Mouse (Mus musculus) limb, embryonic 12.5 days (tissue): ENCODE results near the gene Lrmda. TPM values are rescaled to one million over a fixed set of nuclear protein-coding genes. Genes with fewer than 3 reads are reported as not detected.

ENCODE experiments used
- ATAC-seq: fragments of 200-750 bp; cut with Nextera tagmentation; 2 replicates; pipeline ENCODE4 v1.8.0; 2017; ENCODE audit warnings: low read depth, moderate TSS enrichment; ENCODE audit not compliant: insufficient number of reproducible peaks, insufficient read depth, low FRiP score, low TSS enrichment
- H3K27ac ChIP-seq: fragments of 300-500 bp; sonication (generic); 2 replicates; pipeline ENCODE4 v1.5.1; 2016; ENCODE audit warnings: mild to moderate bottlenecking, moderate library complexity
- H3K27me3 ChIP-seq: fragments of 300-500 bp; sonication (generic); 2 replicates; pipeline ENCODE4 v1.6.1; 2016; ENCODE audit warnings: mild to moderate bottlenecking, moderate library complexity
- H3K36me3 ChIP-seq: fragments of 300-500 bp; sonication (generic); 2 replicates; pipeline ENCODE4 v1.6.1; 2016; ENCODE audit warnings: mild to moderate bottlenecking, moderate library complexity
- H3K4me1 ChIP-seq: fragments of 300-500 bp; sonication (generic); replicated peaks from 2 replicates; pipeline ENCODE4 v1.6.1; 2016
- H3K4me2 ChIP-seq: fragments of 300-500 bp; sonication (generic); 2 replicates; pipeline ENCODE4 v1.6.1; 2016; ENCODE audit warnings: mild to moderate bottlenecking, moderate library complexity
- H3K4me3 ChIP-seq: fragments of 300-500 bp; sonication (generic); replicated peaks from 2 replicates; pipeline ENCODE4 v1.5.1; 2016; ENCODE audit warnings: mild to moderate bottlenecking
- H3K9ac ChIP-seq: fragments of 300-500 bp; sonication (generic); replicated peaks from 2 replicates; pipeline ENCODE4 v1.6.1; 2016; ENCODE audit warnings: mild to moderate bottlenecking, moderate library complexity
- H3K9me3 ChIP-seq: fragments of 300-500 bp; sonication (generic); 2 replicates; pipeline ENCODE4 v1.6.1; 2016; ENCODE audit warnings: mild to moderate bottlenecking, moderate library complexity
- WGBS: fragments of 180-500 bp; shearing (Covaris S2); methylation state at CpG from one replicate; pipeline ENCODE4 v1.1.7; 2016; 5-methylcytosine and 5-hydroxymethylcytosine counted together
- polyA plus RNA-seq: library from polyadenylated mRNA; unstranded; fragments of >200 nt; fragmentation: Nextera tagmentation; extraction: Ambion mirVana; gene quantifications from 2 replicates; pipeline ENCODE4 v1.2.1, GENCODE M21; 2016

The Lrmda gene
- polyA plus RNA-seq, 1 experiment from 2014 or later = 0.41 TPM

- no peak overlapping the region for H3K4me3 ChIP-seq
- no peak overlapping the region for H3K27ac ChIP-seq
- no peaks in the 10 kb centered on the region for H3K9me3 ChIP-seq
- H3K27me3 ChIP-seq = peaks cover 11% of the 10 kb centered on the region; the same call in 1 of the 2 replicates
- 59% methylated on average over 6 of the region's 6 CpGs for WGBS
- no peak for ATAC-seq
- H3K4me1 ChIP-seq = no peaks in the 10 kb centered on the region
- H3K36me3 ChIP-seq = no peaks in the 10 kb centered on the region
- H3K9ac ChIP-seq = no peak overlapping the region
- no peak overlapping the region for H3K4me2 ChIP-seq
These were observed 649.2 kb downstream of the Lrmda start for GRCm38 (mm10) chr14:22668711-22669110.

GRCm38 (mm10) chr14:22673581-22673980 lies 654.1 kb downstream of the Lrmda start:
- 39% methylated on average over 5 of the region's 5 CpGs for WGBS

GRCm38 (mm10) chr14:22679008-22679704 lies 659.6 kb downstream of the Lrmda start:
- Histone ChIP-seq H3K4me1 (peaks cover 9% of the 10 kb centered on the region; the same call in 1 of the 2 replicates), H3K27me3 (no peaks in the 10 kb centered on the region), H3K9ac (no peak overlapping the region), H3K36me3 (no peaks in the 10 kb centered on the region), H3K4me2 (no peak overlapping the region), H3K27ac (no peak overlapping the region), H3K9me3 (no peaks in the 10 kb centered on the region), H3K4me3 (no peak overlapping the region)
- 75% methylated on average over 5 of the region's 5 CpGs for WGBS
- no peak for ATAC-seq

More at GRCm38 (mm10) chr14:22673581-22673980, 654.1 kb downstream of the Lrmda start:
- H3K27me3 ChIP-seq = 0 out of 2 replicates have a peak, but pooled peaks cover 3% of the 10 kb centered on the region
- no peak overlapping the region for H3K4me3 ChIP-seq
- no peak overlapping the region for H3K27ac ChIP-seq
- no peak overlapping the region for H3K4me2 ChIP-seq
- no peak for ATAC-seq
- no peaks in the 10 kb centered on the region for H3K4me1 ChIP-seq
- H3K9ac ChIP-seq = no peak overlapping the region
- no peaks in the 10 kb centered on the region for H3K9me3 ChIP-seq
- H3K36me3 ChIP-seq = no peaks in the 10 kb centered on the region

GRCm38 (mm10) chr14:22679705-22680643 lies 660.5 kb downstream of the Lrmda start:
- 68% methylated on average over 9 of the region's 9 CpGs for WGBS
- no peak overlapping the region for H3K4me3 ChIP-seq
- H3K9ac ChIP-seq = no peak overlapping the region
- no peak overlapping the region for H3K4me2 ChIP-seq
- H3K9me3 ChIP-seq = no peaks in the 10 kb centered on the region
- ATAC-seq = no peak
- no peaks in the 10 kb centered on the region for H3K36me3 ChIP-seq
- H3K27ac ChIP-seq = no peak overlapping the region
- H3K4me1 ChIP-seq = peaks cover 9% of the 10 kb centered on the region; the same call in 1 of the 2 replicates
- H3K27me3 ChIP-seq = no peaks in the 10 kb centered on the region

- no peak for ATAC-seq
- no peaks in the 10 kb centered on the region for H3K36me3 ChIP-seq
- no peak overlapping the region for H3K4me3 ChIP-seq
- no peak overlapping the region for H3K9ac ChIP-seq
- no peaks in the 10 kb centered on the region for H3K4me1 ChIP-seq
- H3K9me3 ChIP-seq = no peaks in the 10 kb centered on the region
- H3K27me3 ChIP-seq = no peaks in the 10 kb centered on the region
- no peak overlapping the region for H3K27ac ChIP-seq
- 73% methylated on average over 4 of the region's 4 CpGs for WGBS
- no peak overlapping the region for H3K4me2 ChIP-seq
These were observed 667.4 kb downstream of the Lrmda start for GRCm38 (mm10) chr14:22686886-22687285.

- Histone ChIP-seq H3K9ac (no peak overlapping the region), H3K27me3 (no peaks in the 10 kb centered on the region), H3K36me3 (no peaks in the 10 kb centered on the region), H3K9me3 (no peaks in the 10 kb centered on the region), H3K27ac (no peak overlapping the region), H3K4me2 (no peak overlapping the region), H3K4me3 (no peak overlapping the region), H3K4me1 (no peaks in the 10 kb centered on the region)
- 52% methylated on average over 2 of the region's 2 CpGs for WGBS
- no peak for ATAC-seq
These were observed 668.9 kb downstream of the Lrmda start for GRCm38 (mm10) chr14:22688399-22688798.

- Histone ChIP-seq H3K36me3 (no peaks in the 10 kb centered on the region), H3K4me2 (0 out of 2 replicates have a peak overlapping the region, but pooled peaks have one; percentile 5), H3K4me1 (peaks cover 14% of the 10 kb centered on the region), H3K4me3 (no peak overlapping the region), H3K9me3 (no peaks in the 10 kb centered on the region), H3K9ac (no peak overlapping the region), H3K27ac (no peak overlapping the region), H3K27me3 (no peaks in the 10 kb centered on the region)
- WGBS = 42% methylated on average over 6 of the region's 6 CpGs
- ATAC-seq = 0 out of 2 replicates have a peak, but pooled peaks have one; percentile 31
These were observed 675.9 kb downstream of the Lrmda start for GRCm38 (mm10) chr14:22695448-22695847.

- Histone ChIP-seq H3K36me3 (no peaks in the 10 kb centered on the region), H3K4me2 (0 out of 2 replicates have a peak overlapping the region, but pooled peaks have one; percentile 5), H3K9ac (no peak overlapping the region), H3K27ac (no peak overlapping the region), H3K4me3 (no peak overlapping the region), H3K27me3 (no peaks in the 10 kb centered on the region), H3K9me3 (no peaks in the 10 kb centered on the region), H3K4me1 (peaks cover 14% of the 10 kb centered on the region)
- ATAC-seq = peak; percentile 31; the same call in 1 of the 2 replicates
- WGBS = 48% methylated on average over 4 of the region's 4 CpGs
These were observed 676.4 kb downstream of the Lrmda start for GRCm38 (mm10) chr14:22695931-22696365.

GRCm38 (mm10) chr14:22700236-22700635 lies 680.7 kb downstream of the Lrmda start:
- Histone ChIP-seq H3K4me3 (no peak overlapping the region), H3K4me2 (no peak overlapping the region), H3K4me1 (peaks cover 16% of the 10 kb centered on the region), H3K27me3 (no peaks in the 10 kb centered on the region), H3K9ac (no peak overlapping the region), H3K36me3 (no peaks in the 10 kb centered on the region), H3K9me3 (no peaks in the 10 kb centered on the region), H3K27ac (no peak overlapping the region)
- 90% methylated on average over 1 of the region's 1 CpGs for WGBS
- ATAC-seq = no peak

- no peaks in the 10 kb centered on the region for H3K36me3 ChIP-seq
- H3K27ac ChIP-seq = no peak overlapping the region
- no peak for ATAC-seq
- no peaks in the 10 kb centered on the region for H3K27me3 ChIP-seq
- H3K9ac ChIP-seq = no peak overlapping the region
- H3K9me3 ChIP-seq = no peaks in the 10 kb centered on the region
- H3K4me3 ChIP-seq = no peak overlapping the region
- WGBS = 91% methylated on average over 2 of the region's 2 CpGs
- H3K4me1 ChIP-seq = peaks cover 15% of the 10 kb centered on the region
- H3K4me2 ChIP-seq = no peak overlapping the region
These were observed 681.2 kb downstream of the Lrmda start for GRCm38 (mm10) chr14:22700690-22701089.
